Mouse (Mus musculus) midbrain, embryonic 16.5 days (tissue): ENCODE results near the gene Ngrn. TPM values are rescaled to one million over a fixed set of nuclear protein-coding genes. Genes with fewer than 3 reads are reported as not detected.

Experiments used
- ATAC-seq: fragments of 200-750 bp; cut with Nextera tagmentation; 2 replicates; pipeline ENCODE4 v1.8.0; 2017; ENCODE audit warnings: moderate TSS enrichment
- H3K27ac ChIP-seq: fragments of 300-500 bp; sonication (generic); 2 replicates; pipeline ENCODE4 v1.5.1; 2014; ENCODE audit warnings: mild to moderate bottlenecking, low read length, mixed read lengths
- H3K27me3 ChIP-seq: fragments of 300-500 bp; sonication (generic); 2 replicates; pipeline ENCODE4 v1.6.1; 2014; ENCODE audit warnings: low read depth, low read length, mixed read lengths; ENCODE audit not compliant: control insufficient read depth, insufficient read depth
- H3K36me3 ChIP-seq: fragments of 300-500 bp; sonication (generic); 2 replicates; pipeline ENCODE4 v1.6.1; 2014; ENCODE audit warnings: mild to moderate bottlenecking, low read length, moderate library complexity, mixed read lengths; ENCODE audit not compliant: control insufficient read depth, insufficient read depth
- H3K4me1 ChIP-seq: fragments of 300-500 bp; sonication (generic); 2 replicates; pipeline ENCODE4 v1.6.1; 2014; ENCODE audit warnings: mild to moderate bottlenecking, low read length, mixed read lengths; ENCODE audit not compliant: control insufficient read depth, insufficient read depth
- H3K4me2 ChIP-seq: fragments of 300-500 bp; sonication (generic); 2 replicates; pipeline ENCODE4 v1.6.1; 2014; ENCODE audit warnings: mild to moderate bottlenecking, low read length, mixed read lengths
- H3K4me3 ChIP-seq: fragments of 300-500 bp; sonication (generic); 2 replicates; pipeline ENCODE4 v1.5.1; 2014; ENCODE audit warnings: low read depth, mild to moderate bottlenecking, low read length, moderate library complexity, mixed read lengths
- H3K9ac ChIP-seq: fragments of 300-500 bp; sonication (generic); 2 replicates; pipeline ENCODE4 v1.6.1; 2014; ENCODE audit warnings: low read depth, low read length, mixed read lengths
- H3K9me3 ChIP-seq: fragments of 300-500 bp; sonication (generic); replicated peaks from 2 replicates; pipeline ENCODE4 v1.6.1; 2014; ENCODE audit warnings: mild to moderate bottlenecking, low read length, mixed read lengths; ENCODE audit not compliant: control insufficient read depth, poor library complexity, severe bottlenecking
- WGBS: fragments of 180-500 bp; shearing (Covaris S2); extraction: QIAGEN DNeasy Blood & Tissue Kit; methylation state at CpG from one replicate; pipeline ENCODE4 v1.1.7; 2014; 5-methylcytosine and 5-hydroxymethylcytosine counted together
- polyA plus RNA-seq: library from polyadenylated mRNA; unstranded; fragments of >200 nt; fragmentation: Nextera tagmentation; extraction: Ambion mirVana; gene quantifications from 2 replicates; pipeline ENCODE4 v1.2.1, GENCODE M21; 2015

Ngrn gene
- polyA plus RNA-seq, 1 experiment from 2014 or later = 78.5 TPM

DNA sequence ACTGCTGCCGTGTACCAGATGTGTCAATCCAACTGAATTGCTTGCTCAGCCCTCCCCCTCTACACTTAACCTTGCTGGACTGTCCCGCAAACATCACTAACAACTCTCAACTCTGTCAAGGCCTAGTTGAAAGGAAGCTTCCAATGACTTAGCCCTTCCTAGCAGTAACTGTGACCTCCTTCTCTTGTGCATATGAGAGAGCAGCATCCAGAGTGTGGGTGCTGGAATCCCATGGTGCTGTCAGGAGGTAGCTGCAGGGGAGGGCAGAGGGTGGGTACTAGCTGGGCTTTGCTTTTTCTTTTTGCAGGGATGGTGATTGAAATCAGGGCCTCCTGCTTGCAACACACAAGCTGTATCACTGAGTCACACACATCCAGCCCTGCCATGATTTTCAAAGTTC lies 12.4 kb downstream of the Ngrn start:
- ATAC-seq = no peak
- no peak overlapping the region for H3K27ac ChIP-seq
- H3K4me2 ChIP-seq = no peak overlapping the region
- 95% methylated on average over 2 of the region's 2 CpGs for WGBS
- H3K27me3 ChIP-seq = no peaks in the 10 kb centered on the region
- peaks cover 21% of the 10 kb centered on the region for H3K4me1 ChIP-seq
- peaks cover 8% of the 10 kb centered on the region; the same call in 1 of the 2 replicates for H3K9me3 ChIP-seq
- no peak overlapping the region for H3K4me3 ChIP-seq
- H3K9ac ChIP-seq = no peak overlapping the region
- H3K36me3 ChIP-seq = peaks cover 41% of the 10 kb centered on the region

DNA sequence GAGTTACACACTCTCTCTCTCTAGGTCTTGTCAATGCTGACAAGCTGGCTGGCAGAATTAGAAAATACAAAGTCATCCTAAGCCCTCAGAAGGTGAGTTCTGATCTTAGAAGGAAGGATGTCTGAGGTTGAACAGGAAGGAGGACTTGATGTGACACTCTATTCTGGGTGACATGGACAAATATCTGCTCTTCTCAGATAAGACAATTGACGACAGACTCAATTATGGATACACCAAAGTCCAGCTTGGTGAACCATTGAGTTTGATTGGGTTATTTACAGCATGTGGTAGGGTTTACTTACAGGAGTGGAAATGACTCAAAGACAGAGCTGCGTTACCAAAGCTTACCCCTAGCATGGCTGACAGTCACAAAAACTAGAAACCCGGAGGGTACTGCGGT lies 15.4 kb downstream of the Ngrn start:
- Histone ChIP-seq H3K9me3 (peaks cover 8% of the 10 kb centered on the region; the same call in 1 of the 2 replicates), H3K4me2 (no peak overlapping the region), H3K9ac (no peak overlapping the region), H3K4me1 (peaks cover 2% of the 10 kb centered on the region; the same call in 1 of the 2 replicates), H3K36me3 (peaks cover 57% of the 10 kb centered on the region), H3K4me3 (no peak overlapping the region), H3K27me3 (no peaks in the 10 kb centered on the region), H3K27ac (no peak overlapping the region)
- 97% methylated on average over 4 of the region's 4 CpGs for WGBS
- no peak for ATAC-seq

DNA sequence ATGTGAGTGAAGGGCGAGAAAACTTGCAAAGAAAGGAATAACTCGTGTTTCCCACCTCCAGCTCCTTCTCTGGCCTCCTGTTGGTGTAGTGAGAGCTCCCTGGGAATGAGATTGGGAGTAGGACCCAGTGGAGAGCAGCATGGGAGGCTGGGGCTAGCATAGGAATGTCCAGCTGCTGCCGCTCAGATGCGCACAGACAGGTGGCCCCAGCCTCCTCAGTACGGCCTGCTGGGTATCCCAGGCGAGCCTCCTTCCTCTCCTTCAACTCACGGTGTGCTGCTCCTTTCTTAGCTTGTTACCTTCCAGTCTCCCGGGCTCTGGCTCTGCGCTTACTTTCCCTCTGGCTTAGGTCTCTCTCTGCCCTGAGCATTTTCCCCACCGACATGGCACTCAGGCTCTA lies 19.0 kb downstream of the Ngrn start:
- Histone ChIP-seq H3K9ac (no peak overlapping the region), H3K27ac (no peak overlapping the region), H3K4me1 (no peaks in the 10 kb centered on the region), H3K4me3 (no peak overlapping the region), H3K27me3 (no peaks in the 10 kb centered on the region), H3K9me3 (no peaks in the 10 kb centered on the region), H3K36me3 (peaks cover 48% of the 10 kb centered on the region), H3K4me2 (no peak overlapping the region)
- WGBS = 87% methylated on average over 10 of the region's 10 CpGs
- no peak for ATAC-seq

DNA sequence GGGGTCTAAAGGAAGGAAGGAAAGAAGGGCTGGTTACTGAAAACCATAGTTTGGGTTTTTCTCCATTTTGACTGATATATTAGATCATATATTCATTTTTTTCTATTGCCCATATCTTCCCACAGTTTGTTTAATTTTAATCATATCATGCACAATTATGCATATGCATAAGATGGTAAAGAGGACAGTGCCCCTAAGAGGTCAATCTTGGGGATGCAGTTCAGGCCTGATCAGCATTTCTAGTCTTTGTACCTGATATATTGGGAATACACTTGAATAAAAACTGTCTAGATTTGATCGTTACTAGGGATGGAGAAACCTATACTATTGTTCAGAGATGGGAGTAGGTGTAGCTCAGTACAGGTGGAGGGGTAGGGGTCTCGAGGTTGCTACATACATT lies 20.0 kb downstream of the Ngrn start:
- ATAC-seq = no peak
- WGBS = 94% methylated on average over 2 of the region's 2 CpGs
- no peak overlapping the region for H3K4me3 ChIP-seq

DNA sequence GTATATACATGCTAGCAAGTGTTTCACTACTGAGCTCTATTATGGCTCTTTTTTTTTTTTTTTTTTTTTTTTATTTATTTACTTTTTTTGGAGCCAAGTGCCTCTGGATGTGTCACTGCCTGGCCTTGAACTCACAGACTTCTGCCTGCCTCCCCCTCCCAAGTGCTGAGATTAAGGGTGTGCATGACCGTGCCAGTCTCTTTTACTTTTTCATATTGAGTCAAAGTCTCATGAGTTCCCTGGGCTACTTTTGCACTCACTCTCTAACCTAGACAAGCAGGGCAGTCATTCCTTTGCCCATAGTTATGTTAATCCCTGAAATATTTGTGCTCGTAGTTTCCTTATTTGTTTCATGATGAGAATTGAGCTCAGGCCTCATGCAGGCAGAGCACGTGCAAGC lies 20.6 kb downstream of the Ngrn start:
- H3K4me3 ChIP-seq = no peak overlapping the region
- H3K9me3 ChIP-seq = no peaks in the 10 kb centered on the region
- H3K27ac ChIP-seq = no peak overlapping the region
- no peak overlapping the region for H3K4me2 ChIP-seq
- H3K27me3 ChIP-seq = no peaks in the 10 kb centered on the region
- H3K4me1 ChIP-seq = no peaks in the 10 kb centered on the region
- H3K9ac ChIP-seq = no peak overlapping the region
- H3K36me3 ChIP-seq = peaks cover 51% of the 10 kb centered on the region
- 79% methylated on average over 3 of the region's 3 CpGs for WGBS
- no peak for ATAC-seq

More for the DNA sequence above, 20.0 kb downstream of the Ngrn start:
- Histone ChIP-seq H3K4me1 (no peaks in the 10 kb centered on the region), H3K27me3 (no peaks in the 10 kb centered on the region), H3K9me3 (no peaks in the 10 kb centered on the region), H3K4me2 (no peak overlapping the region), H3K9ac (no peak overlapping the region), H3K36me3 (peaks cover 50% of the 10 kb centered on the region), H3K27ac (no peak overlapping the region)

DNA sequence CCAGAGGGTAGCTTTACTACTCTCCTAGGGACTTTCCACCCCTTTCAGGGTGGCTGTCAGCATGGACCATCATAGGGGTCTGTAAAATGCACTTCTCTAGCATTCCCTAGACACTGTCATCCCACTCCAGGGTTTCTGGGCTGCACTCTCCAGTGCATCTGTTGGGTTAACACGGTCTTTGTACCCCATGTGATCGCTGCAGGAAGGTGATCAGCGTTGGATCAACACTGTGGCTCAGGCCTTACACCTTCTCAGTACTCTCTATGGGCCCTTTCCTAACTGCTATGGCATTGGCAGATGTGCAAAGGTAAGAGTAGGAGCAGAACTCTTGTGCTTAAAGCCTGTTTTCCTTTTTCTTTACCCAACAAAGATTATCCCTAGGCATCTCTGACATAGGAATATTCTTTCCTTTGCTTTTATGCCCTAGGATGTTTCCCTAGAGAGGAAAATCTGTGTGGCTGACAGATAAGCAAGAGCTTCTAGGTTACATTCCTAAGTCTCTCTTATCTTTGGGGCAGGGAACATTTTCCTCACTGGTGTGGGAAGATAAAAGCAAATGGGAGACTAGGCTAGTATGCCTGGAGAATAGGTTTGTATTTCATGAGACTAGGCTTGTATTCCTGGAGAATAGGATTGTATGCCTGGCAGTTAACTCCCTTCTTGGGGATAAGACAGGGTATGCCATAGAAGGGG lies 22.4 kb downstream of the Ngrn start:
- no peak for ATAC-seq
- peaks cover 57% of the 10 kb centered on the region for H3K36me3 ChIP-seq
- H3K4me1 ChIP-seq = no peaks in the 10 kb centered on the region
- no peaks in the 10 kb centered on the region for H3K9me3 ChIP-seq
- H3K27me3 ChIP-seq = no peaks in the 10 kb centered on the region
- H3K4me2 ChIP-seq = no peak overlapping the region
- H3K27ac ChIP-seq = no peak overlapping the region
- no peak overlapping the region for H3K9ac ChIP-seq
- no peak overlapping the region for H3K4me3 ChIP-seq
- 94% methylated on average over 3 of the region's 3 CpGs for whole genome bisulfite sequencing

DNA sequence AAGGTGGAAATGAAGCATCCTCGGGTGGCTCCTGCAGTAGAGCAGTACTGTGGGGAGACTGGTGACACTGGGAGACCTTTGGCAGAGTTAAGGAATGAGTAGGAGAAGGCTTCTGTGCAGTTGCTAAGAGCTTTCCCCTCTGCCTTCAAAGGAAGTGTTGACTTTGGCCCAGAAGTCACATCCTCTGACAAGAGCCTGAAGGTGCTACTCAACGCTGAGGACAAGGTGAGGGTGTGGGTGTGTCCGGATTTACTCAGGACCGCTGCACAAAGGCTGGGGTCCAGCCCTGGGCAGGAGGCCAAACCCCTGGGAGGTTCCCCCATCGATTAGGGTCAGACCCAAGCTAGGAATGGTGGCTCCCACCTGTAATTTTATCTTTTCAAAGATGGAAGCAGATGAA lies 23.4 kb downstream of the Ngrn start:
- Histone ChIP-seq H3K4me1 (no peaks in the 10 kb centered on the region), H3K4me2 (no peak overlapping the region), H3K4me3 (no peak overlapping the region), H3K36me3 (peaks cover 52% of the 10 kb centered on the region), H3K27ac (no peak overlapping the region), H3K9me3 (no peaks in the 10 kb centered on the region), H3K9ac (no peak overlapping the region), H3K27me3 (no peaks in the 10 kb centered on the region)
- ATAC-seq = no peak
- 91% methylated on average over 5 of the region's 5 CpGs for WGBS

DNA sequence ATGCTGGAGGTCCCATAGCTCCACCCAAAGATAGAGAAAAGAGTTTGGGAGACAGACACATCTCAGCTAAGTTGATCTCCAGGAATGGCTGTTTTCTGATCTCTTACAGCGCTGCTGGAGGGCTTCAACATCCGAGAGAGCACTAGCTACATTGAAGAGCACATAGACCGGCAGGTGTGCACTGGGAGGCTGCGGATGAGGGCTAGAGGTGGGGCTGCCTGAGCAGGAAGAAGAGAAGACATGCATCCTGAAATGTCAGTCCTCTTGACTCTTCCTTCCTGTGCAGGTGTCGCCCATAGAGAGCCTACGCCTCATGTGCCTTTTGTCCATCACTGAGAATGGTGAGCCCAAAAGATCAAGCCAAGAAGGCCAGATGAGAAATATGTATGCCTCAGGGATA lies 24.7 kb downstream of the Ngrn start:
- no peak for ATAC-seq
- no peaks in the 10 kb centered on the region for H3K27me3 ChIP-seq
- H3K9ac ChIP-seq = no peak overlapping the region
- H3K9me3 ChIP-seq = no peaks in the 10 kb centered on the region
- H3K4me3 ChIP-seq = no peak overlapping the region
- H3K36me3 ChIP-seq = peaks cover 45% of the 10 kb centered on the region
- H3K4me2 ChIP-seq = no peak overlapping the region
- no peak overlapping the region for H3K27ac ChIP-seq
- 96% methylated on average over 6 of the region's 6 CpGs for WGBS
- H3K4me1 ChIP-seq = no peaks in the 10 kb centered on the region

DNA sequence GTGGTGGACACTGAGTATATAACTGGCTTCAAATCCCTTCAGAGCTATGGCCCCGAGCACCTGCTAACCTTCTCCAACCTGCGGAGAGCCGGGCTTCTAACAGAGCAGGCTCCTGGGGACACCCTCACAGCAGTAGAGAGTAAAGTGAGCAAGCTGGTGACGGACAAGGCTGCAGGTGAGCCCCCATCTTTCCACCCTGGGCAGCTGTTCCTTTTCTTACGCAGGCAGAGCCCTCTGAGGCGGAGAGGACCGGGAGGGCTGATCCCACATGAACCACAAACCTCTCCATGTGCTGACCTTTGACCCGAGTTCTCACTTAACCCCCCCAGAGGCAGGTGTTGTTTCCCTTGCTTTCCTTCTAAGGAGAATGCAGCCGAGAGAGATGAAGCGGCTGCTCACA lies 26.7 kb downstream of the Ngrn start:
- H3K36me3 ChIP-seq = peaks cover 45% of the 10 kb centered on the region
- ATAC-seq = no peak
- H3K4me3 ChIP-seq = no peak overlapping the region
- 82% methylated on average over 10 of the region's 10 CpGs for WGBS
- no peaks in the 10 kb centered on the region for H3K27me3 ChIP-seq
- no peak overlapping the region for H3K4me2 ChIP-seq
- H3K27ac ChIP-seq = no peak overlapping the region
- no peaks in the 10 kb centered on the region for H3K9me3 ChIP-seq
- H3K9ac ChIP-seq = no peak overlapping the region
- no peaks in the 10 kb centered on the region for H3K4me1 ChIP-seq
